Mouse (Mus musculus): ENCODE data around the gene Cenpl. TPM values are rescaled to one million over a fixed set of nuclear protein-coding genes. Genes with fewer than 3 reads are reported as not detected.
"Not testable (repeated sequence)": the region's sequence is repeated elsewhere in the genome, so short reads cannot be mapped to it uniquely, and the experiment has no call there.

Gene Cenpl
- total RNA-seq (2021), result 1 to 10 TPM; 1.6 to 1.9 TPM
- long read RNA-seq, experiment 1, partial matches to known transcripts, result 0 of 1 reads
- long read RNA-seq, experiment 1, other reads (novel, unspliced or antisense), result 0 of 1 reads
- long read RNA-seq, experiment 2, full-length matches to known transcripts, result 1 of 5 reads
- long read RNA-seq, experiment 2, partial matches to known transcripts, result 0 of 5 reads
- long read RNA-seq, experiment 2, other reads (novel, unspliced or antisense), result 4 of 5 reads

DNA sequence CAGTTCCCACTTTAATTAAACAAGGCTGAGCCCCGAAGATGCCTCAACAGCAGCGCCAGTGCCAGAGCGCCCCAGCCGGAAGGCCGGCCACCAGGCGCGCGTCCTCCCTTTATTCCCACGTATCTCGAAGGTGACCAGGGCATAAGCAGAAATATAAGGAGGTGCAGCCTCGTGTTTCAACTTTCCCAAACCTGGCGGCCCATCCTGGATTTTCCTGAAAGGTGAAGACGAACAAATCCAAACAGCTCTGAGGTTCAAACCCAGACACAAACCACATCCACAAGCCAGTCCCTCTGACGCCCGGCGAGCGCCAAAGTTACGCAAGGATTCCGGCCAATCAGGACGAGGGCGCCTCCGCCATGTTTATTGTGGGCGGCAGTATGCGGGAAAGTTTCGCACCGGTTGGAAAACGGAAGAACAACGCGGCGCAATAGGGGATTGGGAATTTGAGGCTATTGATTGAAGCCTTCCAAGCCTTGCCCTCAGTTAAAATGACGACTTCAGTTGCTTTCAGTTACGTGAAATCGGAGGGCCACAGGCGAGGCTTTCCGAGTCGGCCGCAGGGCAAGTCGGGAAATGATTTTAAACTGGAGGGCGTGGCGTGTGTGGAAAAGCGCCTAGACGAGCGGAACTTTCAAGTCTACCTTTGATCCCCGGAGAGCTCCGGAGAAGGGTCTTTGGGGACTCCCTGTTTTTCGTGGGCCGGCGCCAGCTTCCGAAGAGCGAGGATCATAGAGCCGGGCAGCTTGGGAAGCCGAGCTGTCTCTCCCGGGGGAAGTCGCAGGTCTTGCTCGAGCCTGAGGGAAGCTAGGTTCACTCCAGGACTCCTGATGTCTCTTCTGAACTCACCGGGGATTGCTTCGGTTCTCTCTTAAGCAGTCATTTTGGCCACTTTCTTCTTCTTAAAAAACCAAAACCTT lies at the start of gene Cenpl, which contains the start of gene Dars2:
TSS of gene Cenpl (plus strand) at position 362 of the 920 bp plus-strand sequence.
TSS of gene Dars2 (minus strand) at position 307 of the 920 bp plus-strand sequence.
- peak; percentile 97 to 99 for DNase-seq (ENCODE audit: low spot score in 2 of 2)

DNA sequence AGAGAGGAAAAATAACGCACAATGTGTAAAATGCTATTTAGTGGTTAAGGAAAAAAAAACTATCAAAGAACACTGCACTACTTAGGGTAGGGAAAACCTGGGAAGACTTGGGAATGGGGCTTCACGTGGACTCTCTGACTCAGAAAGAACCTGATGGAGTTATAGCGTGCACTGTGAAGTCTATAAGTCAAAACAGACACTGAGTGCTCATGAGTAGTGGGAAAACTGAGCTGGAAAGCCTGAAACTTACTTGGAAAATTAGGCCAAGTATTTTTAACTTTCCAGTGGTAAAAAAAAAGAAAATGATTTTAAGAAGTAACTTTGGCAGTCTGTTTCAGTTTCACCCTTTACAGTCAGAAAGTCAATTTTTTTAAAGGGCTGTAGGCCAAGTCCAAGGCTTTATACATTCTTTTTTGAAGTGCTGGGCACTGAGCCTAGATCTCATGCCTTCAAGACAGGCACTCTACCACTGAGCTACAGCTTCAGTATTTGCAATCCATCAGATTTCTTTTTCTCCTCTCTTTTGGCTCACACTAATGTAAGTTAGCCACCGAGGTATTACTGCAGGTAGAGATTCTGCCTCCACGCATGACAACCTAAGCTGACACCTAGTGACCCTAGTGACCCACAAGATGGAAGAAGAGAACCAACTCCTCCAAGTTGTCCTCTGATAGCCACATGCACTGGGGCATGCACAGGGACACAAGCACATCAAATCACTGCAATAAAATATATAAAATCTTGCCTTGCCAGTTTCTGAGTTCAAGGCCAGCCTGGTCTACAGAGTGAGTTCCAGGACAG lies 44.9 kb upstream of the Cenpl start:
- no peak for DNase-seq (ENCODE audit: low spot score in 2 of 2)

DNA sequence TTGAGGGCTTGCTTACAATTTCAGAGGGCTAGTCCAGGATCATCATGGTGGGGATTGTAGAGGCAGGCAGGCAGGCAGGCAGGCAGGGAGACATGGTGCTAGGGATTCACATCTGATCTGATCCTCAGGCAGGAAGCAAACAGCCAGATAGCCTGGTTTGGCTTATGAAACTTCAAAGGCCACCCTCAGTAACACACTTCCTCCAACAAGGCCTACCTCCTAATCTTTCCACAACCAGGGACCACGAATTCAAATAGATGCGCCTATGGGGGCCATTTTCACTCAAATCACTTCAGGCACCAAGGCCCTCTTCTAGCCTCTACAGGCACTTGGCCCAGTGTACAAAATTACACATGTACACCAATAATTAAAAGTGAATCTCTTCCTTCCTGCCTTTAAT lies 43.3 kb upstream of the Cenpl start:
- no peak for DNase-seq (ENCODE audit: low spot score in 2 of 2)

DNA sequence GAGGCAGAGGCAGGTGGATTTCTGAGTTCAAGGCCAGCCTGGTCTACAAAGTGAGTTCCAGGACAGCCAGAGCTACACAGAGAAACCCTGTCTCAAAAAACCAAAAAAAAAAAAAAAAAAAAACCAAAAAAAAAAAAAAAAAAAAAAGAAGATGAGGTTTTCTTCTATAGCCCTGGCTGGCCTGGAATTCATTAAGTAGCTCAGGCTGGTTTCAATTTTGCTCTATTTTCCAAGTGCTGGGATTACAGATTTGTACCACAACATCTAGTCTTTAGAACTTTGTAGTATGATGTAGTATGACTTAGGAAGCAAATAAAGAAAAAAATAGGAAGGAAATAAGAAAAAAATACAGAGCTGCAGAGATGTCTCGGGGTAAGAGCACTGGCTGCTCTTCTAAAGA lies 42.1 kb upstream of the Cenpl start:
- DNase-seq (ENCODE audit: low spot score in 2 of 2), result not testable (repeated sequence)

DNA sequence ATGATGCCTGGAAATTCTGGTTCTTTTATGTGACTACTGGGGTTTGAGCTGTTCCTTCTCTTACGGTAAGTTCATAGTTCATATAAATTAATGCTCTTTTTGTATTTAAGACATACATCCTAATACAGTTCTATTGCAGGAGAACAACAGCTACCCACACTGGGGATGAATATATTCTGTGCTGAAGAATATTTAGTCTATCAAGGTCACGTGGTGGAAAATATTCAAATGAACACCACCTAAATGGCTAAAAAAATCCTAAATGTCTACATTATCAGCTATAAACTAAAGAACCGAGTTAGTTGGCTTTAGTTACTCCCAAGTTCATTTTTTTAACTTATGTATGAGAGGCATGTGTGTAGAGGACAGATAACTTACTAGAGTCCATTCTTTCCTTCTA lies 40.5 kb upstream of the Cenpl start:
- no peak for DNase-seq (ENCODE audit: low spot score in 2 of 2)

DNA sequence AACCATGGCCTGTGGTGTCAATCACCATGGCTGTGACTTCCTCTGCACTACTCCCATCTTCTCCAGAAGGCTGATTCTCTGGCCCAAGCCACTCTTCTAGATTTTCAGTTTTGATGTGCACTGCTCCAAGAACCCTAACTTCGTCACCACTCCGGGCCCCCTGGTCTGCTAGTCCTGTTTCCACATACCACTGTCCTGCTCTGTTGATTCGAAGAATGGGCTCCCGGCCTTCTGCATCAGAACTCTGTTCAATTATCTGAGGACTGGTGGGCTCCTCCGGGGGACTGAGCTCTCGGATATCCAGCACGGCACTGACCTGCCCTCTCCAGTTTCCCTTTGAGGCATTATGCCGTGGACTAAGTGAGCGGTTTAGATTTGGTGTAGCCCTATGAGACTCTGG lies 38.6 kb upstream of the Cenpl start:
- DNase-seq (ENCODE audit: low spot score in 2 of 2), result no peak

DNA sequence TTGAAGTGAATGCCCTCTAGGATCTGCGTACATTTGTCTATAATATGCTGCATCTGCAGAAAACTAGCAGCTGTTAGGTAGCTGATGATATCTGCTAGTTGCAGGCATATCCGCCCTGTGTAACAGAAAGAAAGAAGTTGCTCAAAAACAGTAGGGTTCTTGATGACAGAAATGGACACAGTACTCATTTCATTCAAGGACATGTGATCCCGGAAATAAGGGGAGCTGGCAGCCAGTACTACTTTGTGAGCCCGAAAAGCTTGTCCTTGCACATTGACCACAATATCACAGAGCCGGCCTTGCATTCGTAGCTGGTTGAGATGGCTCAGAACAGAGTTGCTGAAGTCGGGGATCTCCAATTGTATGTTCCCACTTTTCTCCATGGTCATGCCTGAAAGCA lies 38.2 kb upstream of the Cenpl start:
- DNase-seq (ENCODE audit: low spot score in 2 of 2), result no peak

DNA sequence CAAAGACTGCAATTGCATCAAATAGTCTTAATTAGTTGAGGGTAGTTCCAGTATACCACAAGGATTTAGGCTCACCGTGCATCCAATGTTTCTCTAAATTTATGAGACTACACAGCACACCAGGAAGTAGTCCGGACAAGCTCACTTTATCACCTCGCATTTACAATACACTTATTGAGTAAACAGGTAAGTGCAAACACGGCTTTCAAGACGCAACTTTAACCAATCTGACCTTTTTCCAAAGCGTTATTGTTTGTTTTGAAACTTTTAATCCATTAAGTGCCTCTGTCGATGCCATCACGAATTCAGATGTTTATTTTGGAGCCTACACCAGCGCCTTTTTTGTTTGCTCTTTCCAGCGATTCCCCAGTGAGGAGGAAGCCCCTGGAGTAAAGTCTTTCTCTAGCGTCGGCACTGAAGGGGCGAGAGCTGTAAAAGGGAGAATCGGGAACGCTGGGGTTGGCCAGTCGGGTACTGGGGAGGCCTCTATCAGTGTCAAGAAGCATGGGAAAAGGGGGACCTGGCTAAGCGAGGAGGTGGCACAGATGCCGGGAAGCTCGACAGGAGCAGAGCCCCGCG lies 36.6 kb upstream of the Cenpl start:
- DNase-seq (ENCODE audit: low spot score in 2 of 2), result no peak

DNA sequence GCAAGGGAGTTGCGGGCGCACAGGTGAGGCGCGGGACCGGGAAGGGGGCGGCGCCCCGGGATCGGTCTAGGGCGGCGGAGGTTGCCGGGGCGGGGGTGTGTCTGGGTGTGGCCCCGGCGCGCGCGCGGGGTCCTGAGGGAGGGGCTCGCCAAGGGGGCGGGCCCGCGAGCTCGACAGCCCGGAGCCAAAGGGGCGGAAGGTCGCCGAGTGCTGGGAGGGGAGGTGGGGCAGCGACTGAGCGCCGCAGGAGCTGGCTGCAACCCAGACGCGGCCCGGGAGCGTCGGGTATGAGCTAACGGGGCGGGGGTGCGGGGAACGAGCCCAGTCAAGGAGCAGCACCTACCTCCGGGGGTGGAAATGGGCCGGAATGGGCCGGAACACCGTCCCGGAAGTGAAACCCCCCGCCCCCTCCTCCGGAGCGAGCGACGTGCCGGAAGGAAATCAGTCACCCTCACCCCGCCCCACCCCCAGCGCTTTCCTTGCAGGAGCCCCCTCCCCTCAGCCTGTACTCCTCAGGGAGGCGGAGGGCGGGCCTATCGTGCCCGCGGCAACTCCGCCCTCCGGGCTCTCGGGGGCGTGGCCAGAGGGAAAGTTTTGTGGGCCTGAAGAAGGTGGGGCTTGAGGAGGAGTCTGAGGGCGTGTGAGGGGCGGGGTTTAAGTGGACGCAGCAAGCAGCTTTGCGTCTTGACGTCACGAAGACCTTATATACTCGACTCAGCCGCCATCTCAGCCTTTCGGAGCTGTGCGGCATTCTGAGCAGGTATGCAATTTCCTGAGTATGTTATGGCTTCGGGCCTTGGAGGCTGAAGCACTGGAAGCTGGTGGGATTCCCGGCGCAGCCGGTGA lies 35.9 kb upstream of the Cenpl start, which contains the start of gene Zbtb37:
TSS of gene Zbtb37 (minus strand) at position 415 of the 846 bp plus-strand sequence.
- DNase-seq (ENCODE audit: low spot score in 2 of 2), result peak; percentile 97 to 99

DNA sequence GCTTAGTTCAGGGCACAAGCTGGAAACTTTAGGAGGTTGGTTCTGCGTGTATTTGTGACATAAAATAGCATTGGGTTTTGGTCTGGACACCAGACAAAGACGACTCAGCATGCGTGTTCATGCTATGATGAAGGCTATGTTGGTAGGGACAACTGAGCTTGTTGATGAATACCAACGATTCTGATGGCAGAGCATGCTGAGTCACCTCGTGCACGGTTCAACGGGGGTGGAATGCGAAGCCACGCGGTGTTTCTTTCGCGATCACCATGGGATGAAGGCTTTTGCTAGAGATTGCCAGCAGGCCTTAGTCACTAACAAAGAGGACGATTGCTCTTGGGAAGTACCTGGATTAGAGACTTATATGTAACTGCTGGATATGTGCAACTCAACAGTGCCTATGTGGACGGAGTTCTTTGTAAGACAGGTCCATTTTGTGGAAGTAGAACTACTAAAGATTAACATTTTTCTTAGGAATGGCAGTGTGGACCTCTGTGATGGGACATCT lies 35.2 kb upstream of the Cenpl start:
- no peak for DNase-seq (ENCODE audit: low spot score in 2 of 2)

DNA sequence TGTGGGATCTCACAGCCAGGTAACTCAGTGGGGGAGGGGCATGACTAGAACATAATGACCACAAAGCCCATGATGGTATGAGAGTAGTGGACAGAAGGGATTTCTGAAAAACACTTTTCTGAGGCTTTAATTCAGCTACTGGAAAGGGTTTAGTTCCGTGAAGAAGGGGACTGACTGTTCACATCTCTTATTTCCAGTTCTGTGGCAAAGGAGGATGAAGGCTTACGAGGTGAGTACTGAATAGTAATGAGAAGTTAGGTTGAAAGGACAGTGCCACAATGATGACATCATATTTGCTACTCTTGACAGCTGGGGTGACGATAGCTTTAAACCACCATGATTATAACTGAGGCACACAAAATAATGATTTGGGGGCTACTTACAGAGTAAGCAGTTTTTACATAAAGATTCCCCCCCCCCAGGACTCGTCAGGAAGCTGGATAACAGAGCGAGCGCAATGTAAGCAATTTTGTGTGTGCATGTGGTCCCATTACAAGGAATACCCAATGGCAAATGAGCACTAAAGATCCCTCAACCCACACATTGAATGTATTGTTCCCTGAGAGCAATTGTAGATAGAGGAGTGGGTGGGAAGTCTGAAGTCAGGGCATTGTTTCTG lies 34.6 kb upstream of the Cenpl start:
- DNase-seq (ENCODE audit: low spot score in 2 of 2), result peak in 1 of 2 experiments; percentile 38

DNA sequence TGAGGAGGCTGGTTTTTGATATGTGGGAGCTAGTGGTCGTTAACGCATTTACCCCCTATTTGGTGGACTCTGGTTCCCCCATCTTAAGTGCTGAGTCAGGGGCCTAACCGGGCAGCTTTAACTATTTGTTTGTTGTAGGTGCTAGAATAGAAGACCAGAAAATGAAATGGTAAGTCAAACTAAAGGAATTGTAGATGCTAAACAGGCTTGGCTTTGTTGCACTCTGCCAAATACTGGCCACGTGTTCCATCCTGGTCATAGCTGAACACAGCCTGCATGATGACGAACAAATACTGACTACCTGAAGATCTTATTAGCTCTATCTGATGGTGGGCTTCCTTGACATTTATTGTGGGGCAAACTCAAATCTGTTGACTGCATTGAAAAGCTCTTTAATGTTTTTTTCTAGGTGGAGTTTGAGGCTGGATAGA lies 34.1 kb upstream of the Cenpl start:
- DNase-seq (ENCODE audit: low spot score in 2 of 2), result no peak

DNA sequence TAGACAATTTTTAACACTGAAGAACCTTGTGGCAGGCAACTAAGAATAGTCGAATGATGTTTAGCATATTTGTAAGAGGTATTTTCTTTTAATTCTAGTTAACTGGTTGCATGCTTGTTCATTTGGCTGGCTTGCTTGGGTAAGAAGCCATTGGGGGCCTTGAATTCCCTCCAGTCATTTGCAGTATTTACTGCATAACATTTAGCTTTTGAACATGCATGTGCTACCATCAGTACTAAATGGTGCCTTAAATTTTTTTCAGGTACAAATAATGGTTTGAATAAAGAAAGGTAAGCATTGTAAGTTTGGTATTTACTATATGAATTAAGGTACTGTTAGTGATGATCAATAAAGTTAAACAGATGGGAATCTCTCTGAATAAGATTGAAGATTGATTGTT lies 33.5 kb upstream of the Cenpl start:
- DNase-seq (ENCODE audit: low spot score in 2 of 2), result no peak

DNA sequence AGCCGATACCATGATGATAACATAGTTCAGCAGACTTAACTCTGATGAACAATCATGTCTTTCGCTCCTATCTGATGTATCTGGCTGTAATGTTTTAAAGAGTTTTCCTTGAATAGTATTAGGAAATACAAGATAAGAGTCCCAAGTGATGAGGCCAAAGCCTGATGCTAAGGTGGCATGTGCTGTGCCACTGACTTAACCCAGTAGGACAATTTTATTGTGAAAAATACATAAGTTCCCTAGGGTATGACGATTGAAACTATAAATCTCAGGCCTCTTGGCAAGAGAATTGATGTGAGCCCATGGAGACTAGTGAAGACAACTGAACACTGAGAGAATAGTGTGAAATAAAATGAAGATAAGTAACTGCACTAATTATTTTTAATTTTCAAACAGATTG lies 32.9 kb upstream of the Cenpl start:
- DNase-seq (ENCODE audit: low spot score in 2 of 2), result no peak

DNA sequence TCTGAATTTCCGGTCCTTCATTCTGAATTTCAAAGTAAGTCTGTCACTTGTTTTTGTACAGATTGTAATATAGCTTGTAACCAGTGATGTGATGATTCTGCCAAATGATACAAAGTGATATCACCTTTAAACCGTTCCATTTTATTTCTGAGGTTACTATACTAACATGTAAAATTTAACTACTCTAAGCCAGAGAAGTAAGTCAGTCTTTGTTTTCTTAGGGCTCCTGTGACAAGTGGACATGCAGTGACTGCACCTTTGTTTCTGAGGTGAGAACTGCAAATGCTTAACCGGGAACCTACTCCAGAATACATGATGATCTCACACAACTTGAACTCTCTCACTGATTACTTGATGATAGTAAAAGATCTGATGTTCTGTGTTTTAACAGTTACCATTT lies 32.5 kb upstream of the Cenpl start:
- no peak for DNase-seq (ENCODE audit: low spot score in 2 of 2)

DNA sequence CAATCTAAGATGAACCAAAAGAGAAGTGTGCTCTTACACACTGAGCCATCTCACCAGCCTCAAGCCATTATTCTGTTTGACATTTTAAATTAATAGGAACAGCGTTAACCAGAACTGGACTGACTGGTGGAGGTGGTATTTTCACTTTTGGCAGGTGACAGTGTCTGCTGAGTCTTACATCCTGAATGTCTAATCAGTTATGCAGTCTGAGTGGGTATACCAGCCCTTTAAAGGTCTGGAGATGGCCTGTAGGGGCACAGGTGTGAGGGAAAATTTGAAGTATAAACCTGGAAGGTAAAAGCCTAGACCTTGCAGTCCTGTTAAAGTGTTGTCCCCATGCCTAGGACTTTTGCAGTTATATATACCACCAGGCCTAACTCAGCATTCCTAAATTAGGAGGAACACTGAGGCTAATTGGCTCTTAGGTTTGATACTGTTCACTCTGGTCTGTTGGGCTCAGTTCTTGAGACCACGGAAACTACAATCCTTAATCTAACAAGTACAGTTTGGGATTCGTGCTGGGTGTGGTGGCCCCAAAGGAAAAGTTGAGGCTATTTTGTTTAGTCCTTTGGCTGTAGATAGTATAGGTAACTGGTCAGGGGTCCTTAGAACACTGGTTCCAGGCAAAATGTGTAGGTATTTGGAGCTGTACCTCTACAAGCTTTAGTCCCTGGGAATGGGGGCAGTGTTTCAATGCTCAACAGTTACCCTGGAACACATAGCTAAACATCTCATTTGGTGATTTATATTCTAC lies 31.4 kb upstream of the Cenpl start:
- no peak for DNase-seq (ENCODE audit: low spot score in 2 of 2)

DNA sequence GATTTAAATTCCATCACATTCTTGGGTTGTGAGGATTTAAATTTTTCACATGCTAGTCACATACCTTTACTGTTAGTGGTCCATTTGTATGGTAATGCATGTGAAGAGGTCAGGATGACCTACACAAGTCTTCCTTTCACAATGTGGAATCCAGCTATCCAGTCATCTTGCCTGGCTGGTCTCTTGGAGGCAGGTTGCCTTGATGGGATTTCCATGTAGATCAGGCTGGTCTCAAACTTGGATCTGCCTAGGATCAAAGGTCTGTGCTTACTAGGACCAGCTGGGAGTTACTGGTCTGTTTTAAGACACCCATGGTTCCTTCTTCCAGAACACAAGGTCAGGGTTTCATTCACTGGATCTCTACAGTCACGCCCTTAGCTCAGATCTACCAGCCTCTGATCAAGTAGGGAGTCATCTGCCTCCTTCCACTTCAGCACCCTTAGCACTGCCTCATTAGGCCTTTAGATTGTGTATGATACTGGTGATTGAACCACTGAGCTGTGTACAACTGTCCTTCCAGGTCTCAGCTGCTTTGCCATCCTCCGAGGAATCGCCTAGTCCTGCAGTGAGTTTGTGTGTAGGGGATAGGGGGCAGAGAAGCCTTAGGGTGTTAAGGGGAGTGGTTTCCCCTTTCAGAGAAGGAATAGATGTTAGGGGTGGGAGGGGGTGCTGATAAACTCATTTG lies 30.6 kb upstream of the Cenpl start:
- DNase-seq (ENCODE audit: low spot score in 2 of 2), result peak; percentile 18 to 25

DNA sequence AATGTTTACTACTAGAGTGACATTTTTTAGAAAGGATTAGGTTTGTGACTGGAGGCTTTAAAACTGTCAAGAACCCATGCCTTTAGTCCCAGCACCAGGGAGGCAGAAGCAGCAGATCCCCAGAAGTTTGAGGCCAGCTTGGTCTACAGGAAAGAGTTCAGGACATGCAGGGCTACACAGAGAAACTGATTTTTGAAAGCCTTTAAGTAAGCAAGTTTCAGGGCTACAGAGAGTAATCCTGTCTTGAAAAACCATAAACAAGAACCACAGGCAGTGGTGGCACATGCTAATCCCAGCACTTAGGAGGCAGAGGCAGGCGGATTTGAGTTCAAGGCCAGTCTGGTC lies 30.1 kb upstream of the Cenpl start:
- no peak for DNase-seq (ENCODE audit: low spot score in 2 of 2)

Data from layer of hippocampus, postnatal 14 days (tissue).